Mouse (Mus musculus): ENCODE results near the gene Wrap53.

- no peak for TF ChIP-seq CHD1 (IDR thresholded peaks at IDR 0.05; ENCODE audit: low read depth, low read length)
- no peak for TF ChIP-seq USF2 (IDR thresholded peaks at IDR 0.05; ENCODE audit: borderline replicate concordance in 1 of 2, insufficient read depth in 1 of 2, low read depth in 1 of 2, low read length in 2 of 2)
- TF ChIP-seq POLR2A (IDR thresholded peaks at IDR 0.05; ENCODE audit: control insufficient read depth in 1 of 2, insufficient read depth in 1 of 2, low read depth in 1 of 2, low read length in 2 of 2, poor library complexity in 1 of 2) = no peak
- TF ChIP-seq GATA1 (IDR thresholded peaks at IDR 0.05; ENCODE audit: low read depth, low read length) = no peak
- no peak for TF ChIP-seq CHD2 (IDR thresholded peaks at IDR 0.05; ENCODE audit: low read length)
- TF ChIP-seq TCF12 (IDR thresholded peaks at IDR 0.05; ENCODE audit: low read depth, low read length) = no peak
- TF ChIP-seq CTCF (IDR thresholded peaks at IDR 0.05 in 2 of 3, conservative IDR thresholded peaks at IDR 0.05 in 1 of 3; ENCODE audit: control insufficient read depth in 1 of 3, insufficient read depth in 1 of 3, low read depth in 2 of 3, low read length in 3 of 3, poor library complexity in 1 of 3, severe bottlenecking in 1 of 3) = no peak
Observed at GRCm38 (mm10) chr11:69560896-69561854, 18.9 kb downstream of the Wrap53 start.

All from MEL (cell line).